Mouse (Mus musculus) kidney, adult 2 months (tissue): ENCODE results near the gene Gapdhs. TPM values are rescaled to one million over a fixed set of nuclear protein-coding genes. Genes with fewer than 3 reads are reported as not detected.

Experiments used
- DNase-seq: peaks from one replicate; pipeline ENCODE4 v3.0.0; 2021
- H3K27ac ChIP-seq: fragments of 200-500 bp; 2 replicates; pipeline ENCODE4 v1.5.1; 2012; ENCODE audit warnings: low read depth, low read length, control low read depth, inconsistent platforms; ENCODE audit not compliant: insufficient read depth
- H3K27me3 ChIP-seq: fragments of 200-500 bp; replicated peaks from 2 replicates; pipeline ENCODE4 v1.6.1; 2012; ENCODE audit warnings: mild to moderate bottlenecking, moderate library complexity, low read length, inconsistent platforms; ENCODE audit not compliant: control insufficient read depth, insufficient read depth
- H3K36me3 ChIP-seq: fragments of 200-500 bp; 2 replicates; pipeline ENCODE4 v1.6.1; 2012; ENCODE audit warnings: mild to moderate bottlenecking, moderate library complexity, low read length, inconsistent platforms; ENCODE audit not compliant: control insufficient read depth, insufficient read depth
- H3K4me1 ChIP-seq: fragments of 200-500 bp; 2 replicates; pipeline ENCODE4 v1.6.1; 2011; ENCODE audit warnings: low read length; ENCODE audit not compliant: control insufficient read depth, insufficient read depth
- H3K4me3 ChIP-seq: fragments of 200-500 bp; 2 replicates; pipeline ENCODE4 v1.5.1; 2011; ENCODE audit warnings: mild to moderate bottlenecking, low read depth, low read length, control low read depth; ENCODE audit not compliant: insufficient read depth
- CTCF ChIP-seq: fragments of 200-500 bp; conservative IDR thresholded peaks from 2 replicates; pipeline ENCODE4 v1.5.1; 2011; ENCODE audit warnings: low read depth, mild to moderate bottlenecking, control low read depth, low read length, moderate library complexity, mixed read lengths; ENCODE audit not compliant: insufficient read depth, insufficient read length
- POLR2A ChIP-seq: fragments of 200-500 bp; IDR thresholded peaks from one replicate; pipeline ENCODE4 v1.6.1; 2011; ENCODE audit warnings: low read depth, low read length, control low read depth
- WGBS: fragments of 180-500 bp; shearing (Covaris S2); methylation state at CpG from one replicate; pipeline ENCODE4 v1.1.7; 2018; 5-methylcytosine and 5-hydroxymethylcytosine counted together
- polyA plus RNA-seq: library from polyadenylated mRNA; depleted of rRNA; stranded (reverse); fragments of >200 nt; gene quantifications from 2 replicates; pipeline ENCODE4 v1.2.3, GENCODE M21; 2012

The Gapdhs gene
- polyA plus RNA-seq, 1 experiment: 0.31 TPM

- no peak for DNase-seq
- H3K4me1 ChIP-seq: no peaks in the 10 kb centered on the region
- H3K36me3 ChIP-seq: no peaks in the 10 kb centered on the region
- H3K4me3 ChIP-seq: no peak within 1 kb of the TSS
- no peaks in the 10 kb centered on the region for H3K27me3 ChIP-seq
- no peak within 1 kb of the TSS for H3K27ac ChIP-seq
- WGBS: 41% methylated on average over 5 of the region's 5 CpGs
- no peak for TF ChIP-seq CTCF
- TF ChIP-seq POLR2A: no peak
Measured at GRCm38 (mm10) chr7:30763456-30763855, 20.0 kb upstream of the Gapdhs start, which contains the start of gene Dmkn. TSS of gene Dmkn (plus strand) at chr7:30763756.

GRCm38 (mm10) chr7:30761769-30762352 lies 18.4 kb upstream of the Gapdhs start:
- 70% methylated on average over 4 of the region's 4 CpGs for WGBS
- no peaks in the 10 kb centered on the region for H3K36me3 ChIP-seq
- H3K4me1 ChIP-seq: no peaks in the 10 kb centered on the region
- no peaks in the 10 kb centered on the region for H3K27me3 ChIP-seq
- H3K4me3 ChIP-seq: no peak overlapping the region
- no peak overlapping the region for H3K27ac ChIP-seq
- TF ChIP-seq POLR2A: no peak
- TF ChIP-seq CTCF: no peak
- DNase-seq: peak; percentile 10

- Histone ChIP-seq H3K36me3 (no peaks in the 10 kb centered on the region), H3K4me3 (no peak overlapping the region), H3K27ac (no peak overlapping the region), H3K4me1 (no peaks in the 10 kb centered on the region), H3K27me3 (no peaks in the 10 kb centered on the region)
- WGBS: 32% methylated on average over 4 of the region's 4 CpGs
- DNase-seq: peak; percentile 33
- TF ChIP-seq CTCF: peak; percentile 52
- no peak for TF ChIP-seq POLR2A
Measured at GRCm38 (mm10) chr7:30758853-30759252, 15.4 kb upstream of the Gapdhs start.

- Histone ChIP-seq H3K36me3 (no peaks in the 10 kb centered on the region), H3K4me3 (no peak overlapping the region), H3K27me3 (no peaks in the 10 kb centered on the region), H3K27ac (no peak overlapping the region), H3K4me1 (no peaks in the 10 kb centered on the region)
- no peak for DNase-seq
- 85% methylated on average over 2 of the region's 3 CpGs for WGBS
- TF ChIP-seq CTCF: no peak
- no peak for TF ChIP-seq POLR2A
Measured at GRCm38 (mm10) chr7:30757001-30757400, 13.5 kb upstream of the Gapdhs start.

- H3K4me3 ChIP-seq: no peak within 1 kb of the TSS
- H3K27ac ChIP-seq: no peak within 1 kb of the TSS
- no peaks in the 10 kb centered on the region for H3K27me3 ChIP-seq
- no peaks in the 10 kb centered on the region for H3K36me3 ChIP-seq
- TF ChIP-seq POLR2A: no peak
- no peak for TF ChIP-seq CTCF
- WGBS: 34% methylated on average over 5 of the region's 5 CpGs
- no peak for DNase-seq
- H3K4me1 ChIP-seq: no peaks in the 10 kb centered on the region
Measured at GRCm38 (mm10) chr7:30751086-30751669, 7.7 kb upstream of the Gapdhs start, which contains the start of gene Sbsn. TSS of gene Sbsn (plus strand) at chr7:30751471.

GRCm38 (mm10) chr7:30749824-30750606 lies 6.5 kb upstream of the Gapdhs start:
- TF ChIP-seq POLR2A: no peak
- TF ChIP-seq CTCF: no peak
- 62% methylated on average over 13 of the region's 13 CpGs for WGBS
- no peak for DNase-seq

GRCm38 (mm10) chr7:30747525-30748204 lies 4.2 kb upstream of the Gapdhs start:
- no peak for DNase-seq
- Histone ChIP-seq H3K4me3 (no peak overlapping the region), H3K36me3 (no peaks in the 10 kb centered on the region), H3K27ac (no peak overlapping the region), H3K27me3 (no peaks in the 10 kb centered on the region), H3K4me1 (no peaks in the 10 kb centered on the region)
- peak; percentile 17; the same call in 1 of the 2 replicates for TF ChIP-seq CTCF
- no peak for TF ChIP-seq POLR2A
- WGBS: 67% methylated on average over 7 of the region's 7 CpGs

More at GRCm38 (mm10) chr7:30749824-30750606, 6.5 kb upstream of the Gapdhs start:
- Histone ChIP-seq H3K4me3 (no peak overlapping the region), H3K27me3 (no peaks in the 10 kb centered on the region), H3K27ac (no peak overlapping the region), H3K4me1 (no peaks in the 10 kb centered on the region), H3K36me3 (no peaks in the 10 kb centered on the region)
